Mouse (Mus musculus) limb, embryonic 14.5 days (tissue): ENCODE measurements at regions not wholly inside any gene's neighbourhood (a gene's known extent, or its start where the extent isn't known, plus 50 kb on each side); places are given as distances from the start of the nearest gene placed in this dataset.
A peak's percentile ranks its signal among the peaks of the same experiment; 100 is the strongest.

ENCODE experiments used
- ATAC-seq: fragments of 200-750 bp; cut with Nextera tagmentation; 2 replicates; pipeline ENCODE4 v1.8.0; 2017; ENCODE audit warnings: low read depth, moderate number of reproducible peaks, moderate TSS enrichment; ENCODE audit not compliant: low FRiP score
- DNase-seq: peaks from one replicate; pipeline ENCODE4 v3.0.0-alpha.2; 2015; ENCODE audit warnings: low spot score
- H3K27ac ChIP-seq: fragments of 300-500 bp; sonication (generic); replicated peaks from 2 replicates; pipeline ENCODE4 v1.5.1; 2014; ENCODE audit warnings: low read depth, mild to moderate bottlenecking, low read length, moderate library complexity, mixed read lengths
- H3K27me3 ChIP-seq: fragments of 300-500 bp; sonication (generic); 2 replicates; pipeline ENCODE4 v1.6.1; 2014; ENCODE audit warnings: low read length, mixed read lengths; ENCODE audit not compliant: control insufficient read depth, insufficient read depth
- H3K36me3 ChIP-seq: fragments of 300-500 bp; sonication (generic); 2 replicates; pipeline ENCODE4 v1.6.1; 2014; ENCODE audit warnings: mild to moderate bottlenecking, low read length, moderate library complexity, mixed read lengths; ENCODE audit not compliant: control insufficient read depth, insufficient read depth
- H3K4me1 ChIP-seq: fragments of 300-500 bp; sonication (generic); 2 replicates; pipeline ENCODE4 v1.6.1; 2014; ENCODE audit warnings: antibody characterized with exemption, low read length, mixed read lengths; ENCODE audit not compliant: control insufficient read depth, insufficient read depth
- H3K4me2 ChIP-seq: fragments of 300-500 bp; sonication (generic); replicated peaks from 2 replicates; pipeline ENCODE4 v1.6.1; 2014; ENCODE audit warnings: low read depth, mild to moderate bottlenecking, low read length, moderate library complexity; ENCODE audit not compliant: severe bottlenecking
- H3K4me3 ChIP-seq: fragments of 300-500 bp; sonication (generic); replicated peaks from 2 replicates; pipeline ENCODE4 v1.5.1; 2014; ENCODE audit warnings: low read length
- H3K9ac ChIP-seq: fragments of 300-500 bp; sonication (generic); 2 replicates; pipeline ENCODE4 v1.6.1; 2014; ENCODE audit warnings: mild to moderate bottlenecking, low read depth, low read length, moderate library complexity; ENCODE audit not compliant: severe bottlenecking
- H3K9me3 ChIP-seq: fragments of 300-500 bp; sonication (generic); 2 replicates; pipeline ENCODE4 v1.6.1; 2016; ENCODE audit warnings: low read length; ENCODE audit not compliant: control insufficient read depth
- POLR2A ChIP-seq: fragments of 200-500 bp; IDR thresholded peaks from 2 replicates; pipeline ENCODE4 v1.8.0; 2012; ENCODE audit warnings: inconsistent platforms, mild to moderate bottlenecking, moderate library complexity, borderline replicate concordance; ENCODE audit not compliant: insufficient read depth, insufficient read length; ENCODE audit errors: extremely low read depth
- WGBS: fragments of 180-500 bp; shearing (Covaris S2); extraction: QIAGEN DNeasy Blood & Tissue Kit; methylation state at CpG from one replicate; pipeline ENCODE4 v1.1.7; 2014; 5-methylcytosine and 5-hydroxymethylcytosine counted together

- DNase-seq, result no peak
- no peak for TF ChIP-seq POLR2A
- Histone ChIP-seq H3K36me3 (no peaks in the 10 kb centered on the region), H3K27me3 (no peaks in the 10 kb centered on the region), H3K27ac (no peak overlapping the region), H3K4me1 (0 out of 2 replicates have a peak, but pooled peaks cover 3% of the 10 kb centered on the region), H3K9ac (no peak overlapping the region), H3K4me2 (no peak overlapping the region), H3K4me3 (no peak overlapping the region), H3K9me3 (no peaks in the 10 kb centered on the region)
- WGBS, result 67% methylated on average over 8 of the region's 8 CpGs
- ATAC-seq, result no peak
Measured at GRCm38 (mm10) chr2:159730221-159730620, 603.7 kb downstream of the Gm826 start.

GRCm38 (mm10) chr2:159731305-159731704 lies 602.7 kb downstream of the Gm826 start:
- ATAC-seq, result no peak

GRCm38 (mm10) chr2:159732413-159732812 lies 601.5 kb downstream of the Gm826 start:
- TF ChIP-seq POLR2A, result no peak
- Histone ChIP-seq H3K4me3 (no peak overlapping the region), H3K4me1 (no peaks in the 10 kb centered on the region), H3K4me2 (no peak overlapping the region), H3K36me3 (no peaks in the 10 kb centered on the region), H3K27me3 (no peaks in the 10 kb centered on the region), H3K27ac (no peak overlapping the region), H3K9ac (no peak overlapping the region), H3K9me3 (no peaks in the 10 kb centered on the region)
- WGBS, result 17% methylated on average over 3 of the region's 3 CpGs
- DNase-seq (no peak), ATAC-seq (no peak)

More at GRCm38 (mm10) chr2:159731305-159731704, 602.7 kb downstream of the Gm826 start:
- Histone ChIP-seq H3K4me2 (no peak overlapping the region), H3K9me3 (no peaks in the 10 kb centered on the region), H3K36me3 (no peaks in the 10 kb centered on the region), H3K4me3 (no peak overlapping the region), H3K9ac (no peak overlapping the region), H3K27ac (no peak overlapping the region), H3K27me3 (no peaks in the 10 kb centered on the region), H3K4me1 (no peaks in the 10 kb centered on the region)
- TF ChIP-seq POLR2A, result no peak
- no peak for DNase-seq

GRCm38 (mm10) chr2:159734576-159734975 lies 599.4 kb downstream of the Gm826 start:
- no peak overlapping the region for H3K27ac ChIP-seq
- H3K36me3 ChIP-seq, result no peaks in the 10 kb centered on the region
- no peaks in the 10 kb centered on the region for H3K27me3 ChIP-seq
- no peak overlapping the region for H3K4me3 ChIP-seq
- H3K9ac ChIP-seq, result no peak overlapping the region
- no peak overlapping the region for H3K4me2 ChIP-seq
- H3K4me1 ChIP-seq, result no peaks in the 10 kb centered on the region
- H3K9me3 ChIP-seq, result no peaks in the 10 kb centered on the region
- DNase-seq (no peak), ATAC-seq (no peak)
- TF ChIP-seq POLR2A, result no peak
- 85% methylated on average over 5 of the region's 5 CpGs for WGBS

GRCm38 (mm10) chr2:159755541-159756011 lies 578.4 kb downstream of the Gm826 start:
- peak; percentile 10 for DNase-seq
- H3K4me1 ChIP-seq, result peaks cover 6% of the 10 kb centered on the region
- H3K9ac ChIP-seq, result no peak overlapping the region
- H3K9me3 ChIP-seq, result no peaks in the 10 kb centered on the region
- 24% methylated on average over 7 of the region's 7 CpGs for WGBS
- no peak overlapping the region for H3K4me2 ChIP-seq
- no peaks in the 10 kb centered on the region for H3K36me3 ChIP-seq
- H3K27me3 ChIP-seq, result no peaks in the 10 kb centered on the region
- ATAC-seq, result no peak
- H3K27ac ChIP-seq, result no peak overlapping the region
- TF ChIP-seq POLR2A, result no peak
- H3K4me3 ChIP-seq, result no peak overlapping the region

- no peak for ATAC-seq
Measured at GRCm38 (mm10) chr2:159760806-159761205, 573.2 kb downstream of the Gm826 start.

More at GRCm38 (mm10) chr2:159760806-159761205, 573.2 kb downstream of the Gm826 start:
- H3K27me3 ChIP-seq, result no peaks in the 10 kb centered on the region
- H3K9ac ChIP-seq, result no peak overlapping the region
- 0 out of 2 replicates have a peak, but pooled peaks cover under 1% of the 10 kb centered on the region for H3K4me1 ChIP-seq
- no peak for DNase-seq
- H3K4me3 ChIP-seq, result no peak overlapping the region
- no peaks in the 10 kb centered on the region for H3K9me3 ChIP-seq
- no peaks in the 10 kb centered on the region for H3K36me3 ChIP-seq
- H3K27ac ChIP-seq, result no peak overlapping the region
- H3K4me2 ChIP-seq, result no peak overlapping the region
- no peak for TF ChIP-seq POLR2A
- WGBS, result 84% methylated on average over 6 of the region's 6 CpGs
